Mouse (Mus musculus): ENCODE results near the gene Aldh3b3. TPM values are rescaled to one million over a fixed set of nuclear protein-coding genes. Genes with fewer than 3 reads are reported as not detected.

Aldh3b3 gene
- polyA plus RNA-seq, 1 experiment from 2014 or later = not detected

DNA sequence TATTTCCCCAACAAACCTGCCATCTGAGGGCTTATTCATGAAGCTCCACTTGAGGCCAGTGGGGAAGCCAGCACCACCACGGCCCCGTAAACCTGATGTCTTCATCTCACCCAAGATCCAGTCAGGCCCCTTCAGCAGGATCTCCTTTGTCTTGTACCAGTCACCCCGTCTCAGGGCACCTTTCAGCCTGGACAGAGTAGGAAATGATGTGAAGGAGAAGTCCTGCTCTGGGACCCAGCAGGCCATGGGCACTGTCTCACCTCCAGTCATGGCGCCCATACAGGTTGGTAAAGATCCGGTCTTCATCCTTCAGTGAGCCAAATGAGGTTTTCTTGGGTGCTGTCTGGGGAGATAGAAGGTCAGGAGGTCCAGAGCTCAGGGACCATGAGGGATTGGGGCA, 52.6 kb downstream of the Aldh3b3 start:
- Histone ChIP-seq H3K9me3 (replicated peaks) (no peaks in the 10 kb centered on the region), H3K4me2 (peak overlapping the region; percentile 83), H3K4me3 (peak overlapping the region; percentile 88), H3K27me3 (replicated peaks) (no peaks in the 10 kb centered on the region), H3K4me1 (peaks cover 45% of the 10 kb centered on the region), H3K36me3 (peaks cover 52% of the 10 kb centered on the region), H3K9ac (peak overlapping the region; percentile 82), H3K27ac (no peak overlapping the region)
- 85% methylated on average over 5 of the region's 5 CpGs for WGBS (ENCODE audit: insufficient replicate concordance)
- ATAC-seq = no peak

DNA sequence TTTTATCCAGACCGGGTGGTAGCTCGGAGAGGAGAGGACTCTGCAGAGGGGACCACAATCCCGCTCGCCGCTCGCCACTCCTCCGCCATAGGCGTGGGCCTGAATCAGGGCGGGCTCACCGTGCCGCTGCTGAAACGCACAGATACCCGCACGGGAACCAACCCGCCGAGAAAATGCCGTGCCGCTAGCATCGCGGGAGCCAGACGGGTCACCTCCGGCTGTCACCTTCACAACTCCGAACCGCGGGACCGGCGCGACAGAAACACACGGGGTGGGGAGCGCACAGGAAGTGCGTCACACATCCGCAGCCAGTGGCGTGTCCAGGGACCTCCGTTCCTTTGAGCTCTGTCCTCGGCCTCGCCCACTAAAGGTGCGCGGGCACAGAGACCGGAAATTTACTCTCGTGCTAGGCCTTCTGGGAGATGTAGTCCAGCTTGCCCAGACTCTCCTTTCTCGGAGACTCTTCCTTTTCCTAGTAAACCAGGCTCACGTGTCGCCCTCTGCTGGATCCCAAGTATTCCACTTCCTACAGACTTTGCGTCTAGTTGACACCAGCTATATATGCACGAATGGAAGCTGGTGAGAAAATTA, 54.1 kb downstream of the Aldh3b3 start, which contains the start of gene Ndufv1:
TSS of gene Ndufv1 (minus strand) at position 375 of the 591 bp plus-strand sequence.
- peak; percentile 98 for ATAC-seq
- Histone ChIP-seq H3K27ac (peak within 1 kb of the TSS; percentile 84), H3K4me2 (peak within 1 kb of the TSS; percentile 83), H3K9me3 (replicated peaks) (no peaks in the 10 kb centered on the region), H3K36me3 (peaks cover 38% of the 10 kb centered on the region), H3K4me1 (peaks cover 50% of the 10 kb centered on the region), H3K9ac (peak within 1 kb of the TSS; percentile 82), H3K27me3 (replicated peaks) (no peaks in the 10 kb centered on the region), H3K4me3 (peak within 1 kb of the TSS; percentile 88)
- WGBS (ENCODE audit: insufficient replicate concordance) = under 1% methylated on average over 45 of the region's 45 CpGs

- peaks cover 50% of the 10 kb centered on the region for H3K4me1 ChIP-seq
- H3K4me3 ChIP-seq = peak overlapping the region; percentile 88
- peak overlapping the region; percentile 84 for H3K27ac ChIP-seq
- H3K4me2 ChIP-seq = peak overlapping the region; percentile 83
- peak; percentile 42 for ATAC-seq
- no peaks in the 10 kb centered on the region for H3K9me3 ChIP-seq (replicated peaks)
- WGBS (ENCODE audit: insufficient replicate concordance) = 10% methylated on average over 9 of the region's 9 CpGs
- H3K9ac ChIP-seq = peak overlapping the region; percentile 63
- no peaks in the 10 kb centered on the region for H3K27me3 ChIP-seq (replicated peaks)
- peaks cover 32% of the 10 kb centered on the region for H3K36me3 ChIP-seq
Observed at GRCm38 (mm10) chr19:4013066-4013465, 54.6 kb downstream of the Aldh3b3 start.

DNA sequence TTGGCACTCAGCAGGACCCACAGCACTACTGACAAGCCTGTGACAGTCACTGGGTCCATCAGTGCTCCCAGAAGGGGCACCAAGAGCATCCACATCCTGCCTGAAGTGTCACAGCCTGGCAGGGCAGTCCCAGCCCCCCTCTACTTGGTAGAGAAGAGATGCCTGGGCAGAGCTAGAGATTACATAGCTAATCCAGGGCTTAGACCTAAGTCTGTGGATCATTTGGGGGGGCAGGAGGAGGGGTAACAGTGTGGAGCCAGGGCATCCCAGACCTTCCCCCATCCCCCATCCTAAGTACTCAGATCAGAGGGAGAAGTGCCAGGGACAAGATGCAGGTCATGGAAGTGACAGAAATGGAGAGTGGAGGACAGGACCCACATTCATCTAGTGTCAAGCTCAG, 56.4 kb downstream of the Aldh3b3 start:
- peak overlapping the region; percentile 84 for H3K27ac ChIP-seq
- ATAC-seq = no peak
- peaks cover 64% of the 10 kb centered on the region for H3K4me1 ChIP-seq

DNA sequence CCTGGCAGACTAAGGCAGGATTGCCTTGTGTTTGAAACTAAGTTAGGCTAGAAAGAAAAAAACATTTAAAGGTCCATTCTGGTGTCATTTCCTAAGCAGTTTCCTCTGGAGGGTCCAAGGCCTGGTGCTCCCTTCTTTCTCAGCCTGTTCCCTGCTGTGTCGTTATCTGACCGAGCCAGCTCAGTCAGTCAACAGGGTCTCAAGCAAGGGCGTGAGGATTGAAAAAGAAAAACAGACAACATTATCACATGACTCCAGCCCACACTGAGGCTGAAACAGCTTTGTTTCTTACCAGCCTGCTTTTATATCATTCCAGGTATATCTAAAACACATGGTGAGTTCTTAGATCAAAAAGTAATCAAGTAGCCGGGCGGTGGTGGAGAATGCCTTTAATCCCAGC, 57.2 kb downstream of the Aldh3b3 start:
- Histone ChIP-seq H3K4me1 (peaks cover 65% of the 10 kb centered on the region), H3K27ac (peak overlapping the region; percentile 84), H3K9me3 (replicated peaks) (no peaks in the 10 kb centered on the region), H3K9ac (peak overlapping the region; percentile 23), H3K36me3 (peaks cover 6% of the 10 kb centered on the region), H3K4me2 (peak overlapping the region; percentile 24), H3K4me3 (no peak overlapping the region), H3K27me3 (replicated peaks) (no peaks in the 10 kb centered on the region)
- peak; percentile 44 for ATAC-seq
- WGBS (ENCODE audit: insufficient replicate concordance) = 19% methylated on average over 5 of the region's 5 CpGs

More for the DNA sequence above, 56.4 kb downstream of the Aldh3b3 start:
- Histone ChIP-seq H3K9me3 (replicated peaks) (no peaks in the 10 kb centered on the region), H3K9ac (peak overlapping the region; percentile 45), H3K4me2 (no peak overlapping the region), H3K4me3 (no peak overlapping the region), H3K36me3 (peaks cover 15% of the 10 kb centered on the region), H3K27me3 (replicated peaks) (no peaks in the 10 kb centered on the region)

GRCm38 (mm10) chr19:4017921-4018587, 59.6 kb downstream of the Aldh3b3 start:
- no peak overlapping the region for H3K4me2 ChIP-seq
- no peaks in the 10 kb centered on the region for H3K27me3 ChIP-seq (replicated peaks)
- no peaks in the 10 kb centered on the region for H3K36me3 ChIP-seq
- 62% methylated on average over 10 of the region's 10 CpGs for WGBS (ENCODE audit: insufficient replicate concordance)
- ATAC-seq = no peak
- H3K9me3 ChIP-seq (replicated peaks) = no peaks in the 10 kb centered on the region
- no peak overlapping the region for H3K4me3 ChIP-seq
- H3K27ac ChIP-seq = no peak overlapping the region
- H3K9ac ChIP-seq = no peak overlapping the region
- peaks cover 51% of the 10 kb centered on the region for H3K4me1 ChIP-seq

DNA sequence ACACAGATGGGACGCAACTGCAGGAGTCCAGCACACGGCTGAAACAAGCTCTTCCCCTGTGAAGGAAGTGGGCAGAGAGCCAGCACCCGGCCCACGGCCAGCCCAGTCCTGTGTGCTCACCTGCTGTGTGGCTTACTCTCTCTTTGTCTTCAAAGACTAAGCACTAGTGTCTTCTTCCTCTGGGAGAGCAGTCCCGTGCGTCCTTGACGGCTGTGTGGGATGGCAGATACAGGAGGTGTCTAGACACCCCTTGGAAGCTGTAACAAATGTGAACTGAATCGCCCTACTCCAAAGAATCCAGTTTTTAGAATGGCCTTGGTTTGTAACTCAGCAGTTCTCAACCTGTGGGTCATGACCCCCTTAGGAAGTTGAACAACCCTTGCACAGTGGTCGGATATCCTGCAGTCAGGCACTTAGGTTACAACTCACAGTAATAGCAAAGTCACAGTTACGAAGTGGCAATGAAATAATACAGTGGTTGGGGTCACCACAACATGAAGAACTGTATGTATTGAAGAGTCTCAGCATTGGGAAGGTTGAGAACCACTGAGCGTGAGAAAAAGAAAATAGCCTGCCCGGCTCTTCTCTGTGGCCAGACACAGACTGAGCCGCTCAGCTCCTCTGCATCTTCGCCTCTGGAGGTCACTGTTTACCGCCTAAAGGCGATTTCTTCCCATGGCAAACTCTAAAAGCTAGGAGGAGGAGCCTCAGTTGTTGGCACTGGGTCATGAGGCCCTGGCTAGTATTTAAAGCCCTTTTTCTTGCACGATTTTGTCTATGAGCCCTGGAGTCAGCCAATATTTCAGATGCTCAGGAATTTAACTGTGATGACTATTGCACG, 60.5 kb downstream of the Aldh3b3 start:
- Histone ChIP-seq H3K36me3 (no peaks in the 10 kb centered on the region), H3K4me1 (peaks cover 42% of the 10 kb centered on the region), H3K9me3 (replicated peaks) (no peaks in the 10 kb centered on the region), H3K9ac (no peak overlapping the region), H3K4me2 (0 out of 2 replicates have a peak overlapping the region, but pooled peaks have one; percentile 6), H3K4me3 (no peak overlapping the region), H3K27me3 (replicated peaks) (no peaks in the 10 kb centered on the region), H3K27ac (no peak overlapping the region)
- WGBS (ENCODE audit: insufficient replicate concordance) = 39% methylated on average over 18 of the region's 18 CpGs
- ATAC-seq = peak; percentile 63

Other genes with a start within 250 kb of the Aldh3b3 start
- gene Kmt5b, start 191.2 kb upstream of the Aldh3b3 start, polyA plus RNA-seq (2016; fragmentation: Nextera tagmentation; extraction: Ambion mirVana) = 12.5 and 13.4 TPM in 2 replicates
- 25.5 and 26.7 TPM in 2 replicates for gene Chka, start 106.9 kb upstream of the Aldh3b3 start, polyA plus RNA-seq (2016; fragmentation: Nextera tagmentation; extraction: Ambion mirVana)
- gene Tcirg1, start 51.5 kb upstream of the Aldh3b3 start, polyA plus RNA-seq (2016; fragmentation: Nextera tagmentation; extraction: Ambion mirVana) = 24.7 and 26.1 TPM in 2 replicates
- 197 and 218 TPM in 2 replicates for gene Ndufs8, start 45.9 kb upstream of the Aldh3b3 start, polyA plus RNA-seq (2016; fragmentation: Nextera tagmentation; extraction: Ambion mirVana)
- 1.8 and 1.9 TPM in 2 replicates for gene Aldh3b1, start 28.8 kb upstream of the Aldh3b3 start, polyA plus RNA-seq (2016; fragmentation: Nextera tagmentation; extraction: Ambion mirVana)
- gene Unc93b1, start 23.5 kb upstream of the Aldh3b3 start, polyA plus RNA-seq (2016; fragmentation: Nextera tagmentation; extraction: Ambion mirVana) = 14.3 and 15.3 TPM in 2 replicates
- gene Aldh3b2, start 13.7 kb downstream of the Aldh3b3 start, polyA plus RNA-seq (2016; fragmentation: Nextera tagmentation; extraction: Ambion mirVana) = 0.14 and 0.22 TPM in 2 replicates
- 9.1 and 10.0 TPM in 2 replicates for gene Acy3, start 27.9 kb downstream of the Aldh3b3 start, polyA plus RNA-seq (2016; fragmentation: Nextera tagmentation; extraction: Ambion mirVana)
- gene Tbx10, start 34.1 kb downstream of the Aldh3b3 start, polyA plus RNA-seq (2016; fragmentation: Nextera tagmentation; extraction: Ambion mirVana) = 1.2 and 1.3 TPM in 2 replicates
- gene Nudt8, start 41.9 kb downstream of the Aldh3b3 start, polyA plus RNA-seq (2016; fragmentation: Nextera tagmentation; extraction: Ambion mirVana) = 18.6 and 21.0 TPM in 2 replicates
- 0.85 and 1.1 TPM in 2 replicates for gene Gm49405, start 42.0 kb downstream of the Aldh3b3 start, polyA plus RNA-seq (2016; fragmentation: Nextera tagmentation; extraction: Ambion mirVana)
- 1.3 and 1.5 TPM in 2 replicates for gene Doc2g, start 44.7 kb downstream of the Aldh3b3 start, polyA plus RNA-seq (2016; fragmentation: Nextera tagmentation; extraction: Ambion mirVana)
- 186 and 187 TPM in 2 replicates for gene Ndufv1, start 54.2 kb downstream of the Aldh3b3 start, polyA plus RNA-seq (2016; fragmentation: Nextera tagmentation; extraction: Ambion mirVana)
- 583 and 622 TPM in 2 replicates for gene Gstp1, start 79.3 kb downstream of the Aldh3b3 start, polyA plus RNA-seq (2016; fragmentation: Nextera tagmentation; extraction: Ambion mirVana)
- 6.2 and 7.3 TPM in 2 replicates for gene Gstp2, start 87.4 kb downstream of the Aldh3b3 start, polyA plus RNA-seq (2016; fragmentation: Nextera tagmentation; extraction: Ambion mirVana)
- gene Gstp3, start 100.9 kb downstream of the Aldh3b3 start, polyA plus RNA-seq (2016; fragmentation: Nextera tagmentation; extraction: Ambion mirVana) = 15.0 and 18.5 TPM in 2 replicates
- gene Cabp2, start 122.9 kb downstream of the Aldh3b3 start, polyA plus RNA-seq (2016; fragmentation: Nextera tagmentation; extraction: Ambion mirVana) = 0.37 and 0.53 TPM in 2 replicates
- gene Cdk2ap2, start 138.5 kb downstream of the Aldh3b3 start, polyA plus RNA-seq (2016; fragmentation: Nextera tagmentation; extraction: Ambion mirVana) = 93.2 and 101 TPM in 2 replicates
- 4.8 and 5.0 TPM in 2 replicates for gene Pitpnm1, start 141.4 kb downstream of the Aldh3b3 start, polyA plus RNA-seq (2016; fragmentation: Nextera tagmentation; extraction: Ambion mirVana)
- gene Aip, start 167.2 kb downstream of the Aldh3b3 start, polyA plus RNA-seq (2016; fragmentation: Nextera tagmentation; extraction: Ambion mirVana) = 42.0 and 43.6 TPM in 2 replicates
- not detected in 2 replicates for gene Gpr152, start 181.1 kb downstream of the Aldh3b3 start, polyA plus RNA-seq (2016; fragmentation: Nextera tagmentation; extraction: Ambion mirVana)
- 0.06 and 0.07 TPM in 2 replicates for gene Cabp4, start 185.4 kb downstream of the Aldh3b3 start, polyA plus RNA-seq (2016; fragmentation: Nextera tagmentation; extraction: Ambion mirVana)
- 86.5 and 86.9 TPM in 2 replicates for gene Coro1b, start 190.0 kb downstream of the Aldh3b3 start, polyA plus RNA-seq (2016; fragmentation: Nextera tagmentation; extraction: Ambion mirVana)
- gene Ptprcap, start 195.0 kb downstream of the Aldh3b3 start, polyA plus RNA-seq (2016; fragmentation: Nextera tagmentation; extraction: Ambion mirVana) = 24.3 and 26.2 TPM in 2 replicates
- gene Rps6kb2, start 204.7 kb downstream of the Aldh3b3 start, polyA plus RNA-seq (2016; fragmentation: Nextera tagmentation; extraction: Ambion mirVana) = 39.1 and 39.4 TPM in 2 replicates
- gene Carns1, start 216.8 kb downstream of the Aldh3b3 start, polyA plus RNA-seq (2016; fragmentation: Nextera tagmentation; extraction: Ambion mirVana) = 0.93 and 1.3 TPM in 2 replicates
- gene Tbc1d10c, start 232.6 kb downstream of the Aldh3b3 start, polyA plus RNA-seq (2016; fragmentation: Nextera tagmentation; extraction: Ambion mirVana) = 4.3 and 4.9 TPM in 2 replicates
- gene Ppp1ca, start 233.4 kb downstream of the Aldh3b3 start, polyA plus RNA-seq (2016; fragmentation: Nextera tagmentation; extraction: Ambion mirVana) = 572 and 577 TPM in 2 replicates
- 26.5 and 26.8 TPM in 2 replicates for gene Rad9a, start 243.0 kb downstream of the Aldh3b3 start, polyA plus RNA-seq (2016; fragmentation: Nextera tagmentation; extraction: Ambion mirVana)